Mouse (Mus musculus): ENCODE data around the gene Gm12117.

Gene Gm12117

GRCm38 (mm10) chr11:33276637-33277036, at the start of gene Gm12117:
Gene Gm12117, minus strand, starts transcription at chr11:33276737.
- DNase-seq (ENCODE audit: low read depth, low spot score) = no peak

GRCm38 (mm10) chr11:33319006-33319611, 42.6 kb upstream of the Gm12117 start:
- no peak for DNase-seq (ENCODE audit: low read depth, low spot score)

DNA sequence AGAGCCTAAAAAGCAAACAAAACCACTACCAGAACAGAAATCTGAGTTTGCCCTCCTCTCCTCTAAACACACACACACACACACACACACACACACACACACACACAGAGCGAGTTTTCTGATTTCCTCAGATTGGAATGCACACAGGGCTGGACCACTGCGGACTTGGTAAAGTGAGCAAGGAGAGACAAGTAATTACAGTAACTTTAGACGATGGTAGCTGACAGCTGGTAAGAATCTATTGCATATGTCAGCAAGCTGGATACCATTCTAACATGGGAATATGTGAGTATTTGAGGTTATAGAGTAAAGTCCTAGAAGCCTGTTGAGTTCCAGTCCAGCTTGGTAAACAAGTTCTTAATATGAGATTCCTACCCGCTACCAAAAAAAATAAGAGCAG, 33.0 kb upstream of the Gm12117 start:
- no peak for DNase-seq (ENCODE audit: low read depth, low spot score)

- no peak for DNase-seq (ENCODE audit: low read depth, low spot score)
Measured at GRCm38 (mm10) chr11:33300859-33301258, 24.3 kb upstream of the Gm12117 start.

GRCm38 (mm10) chr11:33299371-33299770, 22.8 kb upstream of the Gm12117 start:
- DNase-seq (ENCODE audit: low read depth, low spot score) = no peak

DNA sequence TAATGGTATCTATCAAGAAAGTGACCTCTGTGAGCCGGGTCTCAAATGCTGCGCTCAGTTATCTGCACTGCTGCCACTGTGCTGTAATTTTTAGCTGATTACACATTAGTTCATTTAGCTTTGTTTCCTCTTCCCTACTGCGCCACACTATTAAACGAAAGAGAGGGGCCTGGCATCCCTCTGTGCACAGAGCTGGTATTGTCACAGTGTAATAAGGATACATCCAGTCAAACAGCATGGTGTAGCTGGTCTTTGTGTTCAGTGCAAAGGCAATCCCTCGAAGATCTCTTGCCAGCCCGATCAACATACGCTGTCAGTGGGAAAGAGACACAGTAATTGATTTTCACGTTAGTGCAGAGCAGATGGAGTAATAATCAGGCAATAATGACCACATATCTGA, 20.6 kb upstream of the Gm12117 start:
- DNase-seq (ENCODE audit: low read depth, low spot score) = no peak

- no peak for DNase-seq (ENCODE audit: low read depth, low spot score)
Measured at GRCm38 (mm10) chr11:33295422-33295821, 18.9 kb upstream of the Gm12117 start.

DNA sequence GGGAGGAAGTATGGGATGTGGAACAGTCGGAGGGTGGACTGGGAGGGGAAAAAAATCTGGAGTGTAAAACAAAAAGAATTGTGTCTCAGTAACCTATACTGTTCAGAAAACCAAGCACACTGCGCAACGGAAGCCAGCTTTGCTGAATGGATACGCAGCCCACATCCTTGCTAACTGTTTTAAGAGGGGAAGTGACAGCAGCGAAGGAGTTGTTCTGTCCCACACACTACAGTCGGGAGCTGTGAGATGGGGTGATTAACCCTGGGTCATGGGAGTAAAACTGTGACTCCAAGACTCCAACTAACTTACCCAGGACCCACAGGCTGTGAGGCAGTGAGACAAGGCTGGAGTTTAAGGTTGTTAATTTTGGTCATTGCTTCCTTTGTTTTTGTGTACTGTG, 17.5 kb upstream of the Gm12117 start:
- no peak for DNase-seq (ENCODE audit: low read depth, low spot score)

GRCm38 (mm10) chr11:33278571-33278970, 2.0 kb upstream of the Gm12117 start:
- no peak for DNase-seq (ENCODE audit: low read depth, low spot score)

GRCm38 (mm10) chr11:33274816-33275215, 1.7 kb downstream of the Gm12117 start:
- no peak for DNase-seq (ENCODE audit: low read depth, low spot score)

DNA sequence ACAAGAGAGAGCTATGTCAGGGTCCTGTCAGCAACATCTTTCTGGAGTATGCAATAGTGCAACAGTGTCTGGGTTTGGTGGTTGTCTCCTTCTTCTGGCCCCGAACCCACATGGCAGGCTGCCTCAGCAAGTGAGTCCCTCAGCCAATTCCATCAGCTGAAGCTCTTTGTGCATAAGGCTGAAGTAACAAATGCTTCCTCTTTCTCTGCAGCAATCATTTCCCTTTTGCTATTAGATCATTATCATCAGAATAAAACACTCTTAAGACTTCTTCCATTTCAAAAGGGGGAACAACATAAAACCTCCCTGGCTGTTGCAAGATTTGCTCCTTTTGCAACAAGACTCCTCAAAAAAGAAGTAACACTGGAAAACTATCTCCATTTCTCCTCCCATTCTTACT, 2.2 kb downstream of the Gm12117 start:
- DNase-seq (ENCODE audit: low read depth, low spot score) = no peak

DNA sequence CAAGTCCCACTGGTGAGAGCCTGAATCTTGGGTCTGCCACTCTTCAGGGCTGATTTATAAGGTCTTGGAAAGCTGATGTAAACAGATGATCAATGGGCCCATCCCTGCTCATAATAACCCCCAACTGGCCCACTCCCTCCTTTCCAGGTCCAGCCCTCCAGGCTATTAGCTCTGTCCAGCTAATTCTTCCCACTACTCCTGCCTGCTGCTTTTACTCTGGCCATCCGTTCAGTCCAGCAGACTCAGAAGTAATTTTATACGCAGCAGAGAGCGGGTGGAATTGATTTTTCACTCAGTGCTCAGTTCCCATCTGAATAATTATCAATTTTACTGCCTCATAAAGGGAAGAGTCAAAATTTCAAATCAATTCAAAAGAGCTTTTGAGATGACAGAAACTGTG, 36.2 kb downstream of the Gm12117 start:
- DNase-seq (ENCODE audit: low read depth, low spot score) = no peak

DNA sequence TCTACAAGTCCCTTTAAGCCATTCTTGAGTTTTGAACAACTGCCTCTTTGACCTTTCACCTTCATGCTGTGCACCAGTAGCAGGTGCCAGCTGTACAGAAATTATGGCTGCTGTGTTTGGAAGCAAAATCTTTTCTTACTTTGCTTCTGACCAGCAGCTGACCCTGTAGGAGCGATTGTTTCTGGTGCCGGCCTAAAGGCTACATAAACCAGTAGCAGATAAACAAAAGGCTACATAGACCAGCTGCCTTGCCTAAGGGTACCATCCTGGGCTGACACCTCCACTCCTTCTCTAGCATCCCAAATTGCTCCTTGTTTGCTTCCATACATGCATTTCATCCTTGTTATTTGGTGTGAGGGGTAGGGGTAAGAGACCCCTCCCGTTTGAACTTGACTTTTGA, 42.4 kb downstream of the Gm12117 start:
- no peak for DNase-seq (ENCODE audit: low read depth, low spot score)

DNA sequence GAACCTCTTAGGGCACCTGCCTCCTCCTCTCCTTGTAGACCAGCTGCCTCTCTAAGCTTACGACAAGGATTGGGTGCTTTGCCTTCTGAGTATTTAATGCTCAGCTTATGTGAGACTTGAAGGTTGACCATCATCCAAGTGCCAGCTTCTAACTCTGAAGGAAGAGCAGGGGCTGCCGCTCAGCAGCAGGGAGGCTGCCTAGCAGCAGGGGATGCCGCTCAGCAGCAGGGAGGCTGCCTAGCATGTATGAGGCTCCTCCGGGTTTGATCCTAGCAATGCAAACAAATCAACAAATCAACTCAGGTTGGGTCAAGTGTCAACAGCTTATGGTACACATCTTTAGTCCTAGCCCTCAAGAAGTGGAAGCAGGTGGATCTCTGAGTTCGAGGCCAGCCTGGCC, 44.5 kb downstream of the Gm12117 start:
- no peak for DNase-seq (ENCODE audit: low read depth, low spot score)

DNA sequence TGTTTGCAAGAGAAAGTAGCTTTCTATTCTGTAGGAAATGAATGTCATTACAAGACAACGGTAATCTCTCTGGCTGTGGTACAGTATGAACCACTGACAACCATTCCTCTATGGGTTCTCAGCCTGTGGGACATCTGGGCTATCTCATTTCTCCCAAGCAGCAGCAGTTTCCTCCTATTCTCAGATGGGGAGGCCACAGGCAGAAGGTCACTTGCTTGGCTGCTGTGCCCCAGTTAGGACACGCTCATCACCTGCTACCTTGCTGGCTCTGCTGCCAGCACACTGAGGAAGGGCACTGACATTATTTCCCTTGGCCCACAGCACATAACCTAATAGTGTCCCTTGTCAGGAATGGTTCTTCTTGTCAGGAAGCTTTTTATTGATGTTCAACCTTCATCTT, 48.4 kb downstream of the Gm12117 start:
- no peak for DNase-seq (ENCODE audit: low read depth, low spot score)

GRCm38 (mm10) chr11:33226516-33226915, 50.0 kb downstream of the Gm12117 start:
- DNase-seq (ENCODE audit: low read depth, low spot score) = no peak

Data from telencephalon, adult 2 months (tissue).